ENCODE assay signal across 14 mouse cellular contexts in the genomic region with DNA sequence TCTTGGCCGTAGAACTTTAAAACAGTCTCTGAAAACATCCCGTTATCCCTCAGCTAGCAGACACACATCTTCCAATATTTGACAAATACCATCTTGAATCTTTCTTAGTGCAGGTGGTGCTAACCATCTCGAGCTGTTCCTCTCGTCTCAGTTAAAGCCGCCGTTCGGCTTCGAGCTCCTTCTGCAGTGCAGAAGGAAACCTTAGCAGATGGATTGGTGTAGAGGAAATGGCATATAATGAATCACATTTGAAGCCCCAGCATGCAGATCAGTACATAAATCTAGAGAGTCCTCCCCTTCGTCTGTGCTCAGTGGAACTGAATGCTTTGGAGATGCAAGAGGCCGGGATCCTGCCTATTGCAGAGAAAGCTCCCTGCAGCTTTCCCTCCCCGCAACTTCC.
DNase-seq lines count a peak whose midpoint lies in the region; ATAC-seq and TF ChIP-seq lines count a peak whose summit lies in the region.
"Had no signal": no experiment of that assay in that cellular context is flagged by ENCODE, and none has a peak within 500 bp of the region (broad histone marks: within the 10 kb centered on the region; RNA-seq: fewer than 3 reads in every experiment).

No protein-coding gene starts in this region.

- no peak overlapping the region for H3K9ac ChIP-seq in forebrain, embryonic 14.5 days (ENCODE audit: low read length)
- no peak overlapping the region for H3K9ac ChIP-seq in forebrain, embryonic 12.5 days
- no peak overlapping the region for H3K9ac ChIP-seq in lung, postnatal 0 days (replicated peaks; ENCODE audit: low read depth)
- H3K9ac ChIP-seq: hindbrain, embryonic 14.5 days; limb, embryonic 12.5 days; liver, postnatal 0 days had no signal

- peak; percentile 57; the same call in 1 of the 2 replicates for ATAC-seq in forebrain, embryonic 14.5 days
- no peak for ATAC-seq in forebrain, embryonic 12.5 days (ENCODE audit: low FRiP score)
- no peak for ATAC-seq in lung, postnatal 0 days
- ATAC-seq: liver, postnatal 0 days had no signal

- no peak overlapping the region for H3K4me2 ChIP-seq in forebrain, embryonic 14.5 days (ENCODE audit: low read length)
- H3K4me2 ChIP-seq in forebrain, embryonic 12.5 days = no peak overlapping the region
- no peak overlapping the region for H3K4me2 ChIP-seq in lung, postnatal 0 days (replicated peaks; ENCODE audit: low read depth, low read length)
- H3K4me2 ChIP-seq: hindbrain, embryonic 14.5 days; limb, embryonic 12.5 days had no signal

- H3K27ac ChIP-seq in forebrain, embryonic 14.5 days (ENCODE audit: low read depth, low read length) = no peak overlapping the region
- no peak overlapping the region for H3K27ac ChIP-seq in forebrain, embryonic 12.5 days
- H3K27ac ChIP-seq in embryonic facial prominence, embryonic 10.5 days (replicated peaks) = no peak overlapping the region
- no peak overlapping the region for H3K27ac ChIP-seq in lung, postnatal 0 days (ENCODE audit: low read length)
- H3K27ac ChIP-seq: hindbrain, embryonic 14.5 days; limb, embryonic 12.5 days had no signal

- 88% methylated on average over 11 of the region's 11 CpGs for WGBS in forebrain, embryonic 14.5 days
- 91% methylated on average over 11 of the region's 11 CpGs for WGBS in forebrain, embryonic 12.5 days
- 86% methylated on average over 11 of the region's 11 CpGs for WGBS in embryonic facial prominence, embryonic 10.5 days
- 53% methylated on average over 11 of the region's 11 CpGs for WGBS in lung, postnatal 0 days

- no peaks in the 10 kb centered on the region for H3K36me3 ChIP-seq in forebrain, embryonic 14.5 days (ENCODE audit: control insufficient read depth, insufficient read depth, low read length)
- H3K36me3 ChIP-seq in forebrain, embryonic 12.5 days (replicated peaks) = no peaks in the 10 kb centered on the region
- no peaks in the 10 kb centered on the region for H3K36me3 ChIP-seq in embryonic facial prominence, embryonic 10.5 days (replicated peaks)
- no peaks in the 10 kb centered on the region for H3K36me3 ChIP-seq in lung, postnatal 0 days (ENCODE audit: insufficient read depth, low read length)
- H3K36me3 ChIP-seq: G1E; limb, embryonic 12.5 days had no signal

- no peak overlapping the region for H3K4me3 ChIP-seq in forebrain, embryonic 14.5 days (ENCODE audit: low read depth, low read length)
- no peak overlapping the region for H3K4me3 ChIP-seq in forebrain, embryonic 12.5 days (replicated peaks)
- H3K4me3 ChIP-seq in embryonic facial prominence, embryonic 10.5 days = no peak overlapping the region
- no peak overlapping the region for H3K4me3 ChIP-seq in lung, postnatal 0 days (ENCODE audit: low read depth, low read length)
- H3K4me3 ChIP-seq: limb, embryonic 12.5 days had no signal

- H3K9me3 ChIP-seq in forebrain, embryonic 14.5 days (replicated peaks; ENCODE audit: control insufficient read depth, low read length) = no peaks in the 10 kb centered on the region
- H3K9me3 ChIP-seq in forebrain, embryonic 12.5 days = 0 out of 2 replicates have a peak, but pooled peaks cover 2% of the 10 kb centered on the region
- no peaks in the 10 kb centered on the region for H3K9me3 ChIP-seq in embryonic facial prominence, embryonic 10.5 days
- H3K9me3 ChIP-seq in lung, postnatal 0 days (ENCODE audit: low read length) = no peaks in the 10 kb centered on the region
- H3K9me3 ChIP-seq: G1E; limb, embryonic 12.5 days had no signal

- no peak for TF ChIP-seq CTCF in lung, postnatal 0 days (IDR thresholded peaks at IDR 0.05)

- no peaks in the 10 kb centered on the region for H3K27me3 ChIP-seq in forebrain, embryonic 14.5 days (replicated peaks; ENCODE audit: control insufficient read depth, insufficient read depth, low read length)
- peaks cover 8% of the 10 kb centered on the region; the same call in 1 of the 2 replicates for H3K27me3 ChIP-seq in forebrain, embryonic 12.5 days
- peaks cover 5% of the 10 kb centered on the region; the same call in 1 of the 2 replicates for H3K27me3 ChIP-seq in embryonic facial prominence, embryonic 10.5 days (replicated peaks; ENCODE audit: low read depth, poor library complexity, severe bottlenecking)
- H3K27me3 ChIP-seq in lung, postnatal 0 days (replicated peaks; ENCODE audit: insufficient read depth, low read length) = no peaks in the 10 kb centered on the region
- H3K27me3 ChIP-seq: limb, embryonic 12.5 days had no signal

- peak; percentile 73 for DNase-seq in forebrain, embryonic 14.5 days (ENCODE audit: low spot score)
- peak; percentile 48 for DNase-seq in layer of hippocampus, adult 11-12 months (ENCODE audit: low spot score)
- DNase-seq in layer of hippocampus, postnatal 25 days (ENCODE audit: extremely low spot score in 1 of 2, low spot score in 1 of 2) = no peak
- peak; percentile 5 to 13 for DNase-seq in frontal cortex, postnatal 36 days (ENCODE audit: low spot score in 2 of 2)
- peak; percentile 22 for DNase-seq in right cerebral cortex, postnatal 4 days
- no peak for DNase-seq in embryonic facial prominence, embryonic 10.5 days (ENCODE audit: low spot score)
- DNase-seq in lung, postnatal 0 days (ENCODE audit: low spot score) = no peak
- DNase-seq: adrenal gland, postnatal 25 days; cerebellum, adult 11-12 months; liver, postnatal 0 days had no signal

- TF ChIP-seq EP300 in lung, postnatal 0 days (IDR thresholded peaks at IDR 0.05) = no peak

- H3K4me1 ChIP-seq in forebrain, embryonic 14.5 days (ENCODE audit: control insufficient read depth, insufficient read depth, low read length) = no peaks in the 10 kb centered on the region
- H3K4me1 ChIP-seq in forebrain, embryonic 12.5 days = no peaks in the 10 kb centered on the region
- H3K4me1 ChIP-seq in embryonic facial prominence, embryonic 10.5 days = peaks cover 4% of the 10 kb centered on the region; the same call in 1 of the 2 replicates
- H3K4me1 ChIP-seq in lung, postnatal 0 days (ENCODE audit: insufficient read depth, low read depth, low read length) = no peaks in the 10 kb centered on the region
- H3K4me1 ChIP-seq: limb, embryonic 12.5 days had no signal

Comparison
In these comparisons a context has a peak if more than half of its experiments do, and no peak if none do; other contexts are left out.
1. DNase-seq: peak in forebrain, embryonic 14.5 days (single experiment), layer of hippocampus, adult 11-12 months (single experiment), frontal cortex, postnatal 36 days (2 of 2) and right cerebral cortex, postnatal 4 days (single experiment); none in layer of hippocampus, postnatal 25 days (0 of 2), embryonic facial prominence, embryonic 10.5 days (single experiment) and lung, postnatal 0 days (single experiment).